Mouse (Mus musculus): ENCODE data around the gene Ptprj.

The Ptprj gene

GRCm38 (mm10) chr2:90576936-90577335, 3.5 kb downstream of the Ptprj start:
- DNase-seq, result no peak

GRCm38 (mm10) chr2:90576411-90576810, 4.0 kb downstream of the Ptprj start:
- no peak for DNase-seq

GRCm38 (mm10) chr2:90575713-90576112, 4.7 kb downstream of the Ptprj start:
- DNase-seq, result no peak

- DNase-seq, result peak; percentile 12
Observed at GRCm38 (mm10) chr2:90575116-90575515, 5.3 kb downstream of the Ptprj start.

GRCm38 (mm10) chr2:90574536-90574935, 5.9 kb downstream of the Ptprj start:
- DNase-seq, result no peak

- peak; percentile 42 for DNase-seq
Observed at GRCm38 (mm10) chr2:90573640-90574526, 6.6 kb downstream of the Ptprj start.

- DNase-seq, result peak; percentile 22
Observed at GRCm38 (mm10) chr2:90572126-90572525, 8.3 kb downstream of the Ptprj start.

- DNase-seq, result peak; percentile 25
Observed at GRCm38 (mm10) chr2:90571399-90571798, 9.0 kb downstream of the Ptprj start.

GRCm38 (mm10) chr2:90570871-90571270, 9.6 kb downstream of the Ptprj start:
- DNase-seq, result no peak

GRCm38 (mm10) chr2:90570216-90570615, 10.2 kb downstream of the Ptprj start:
- DNase-seq, result peak; percentile 82

GRCm38 (mm10) chr2:90568961-90569481, 11.4 kb downstream of the Ptprj start:
- DNase-seq, result peak; percentile 67

- DNase-seq, result no peak
Observed at GRCm38 (mm10) chr2:90568091-90568490, 12.4 kb downstream of the Ptprj start.

- peak; percentile 76 for DNase-seq
Observed at GRCm38 (mm10) chr2:90566773-90567528, 13.5 kb downstream of the Ptprj start.

GRCm38 (mm10) chr2:90566046-90566445, 14.4 kb downstream of the Ptprj start:
- DNase-seq, result no peak

- no peak for DNase-seq
Observed at GRCm38 (mm10) chr2:90565192-90565929, 15.1 kb downstream of the Ptprj start.

- DNase-seq, result no peak
Observed at GRCm38 (mm10) chr2:90564552-90564951, 15.9 kb downstream of the Ptprj start.

GRCm38 (mm10) chr2:90563171-90563570, 17.3 kb downstream of the Ptprj start:
- no peak for DNase-seq

GRCm38 (mm10) chr2:90562126-90562670, 18.2 kb downstream of the Ptprj start:
- DNase-seq, result no peak

GRCm38 (mm10) chr2:90560197-90560843, 20.1 kb downstream of the Ptprj start:
- DNase-seq, result no peak

- DNase-seq, result no peak
Observed at GRCm38 (mm10) chr2:90559688-90560196, 20.7 kb downstream of the Ptprj start.

GRCm38 (mm10) chr2:90559015-90559687, 21.3 kb downstream of the Ptprj start:
- no peak for DNase-seq
